Mouse (Mus musculus) neural tube, embryonic 14.5 days (tissue): ENCODE results near the gene F13a1. TPM values are rescaled to one million over a fixed set of nuclear protein-coding genes. Genes with fewer than 3 reads are reported as not detected.

Source experiments
- ATAC-seq: fragments of 200-750 bp; cut with Nextera tagmentation; 2 replicates; pipeline ENCODE4 v1.8.0; 2017; ENCODE audit warnings: low read depth, mild to moderate bottlenecking, moderate TSS enrichment, moderate library complexity
- H3K27ac ChIP-seq: fragments of 300-500 bp; sonication (generic); 2 replicates; pipeline ENCODE4 v1.5.1; 2014; ENCODE audit warnings: low read depth, mild to moderate bottlenecking, control low read depth, low read length, moderate library complexity, mixed read lengths
- H3K27me3 ChIP-seq: fragments of 300-500 bp; sonication (generic); 2 replicates; pipeline ENCODE4 v1.6.1; 2014; ENCODE audit warnings: low read length; ENCODE audit not compliant: control insufficient read depth, insufficient read depth
- H3K36me3 ChIP-seq: fragments of 300-500 bp; sonication (generic); 2 replicates; pipeline ENCODE4 v1.6.1; 2014; ENCODE audit warnings: low read length, mixed read lengths; ENCODE audit not compliant: control insufficient read depth, insufficient read depth
- H3K4me1 ChIP-seq: fragments of 300-500 bp; sonication (generic); 2 replicates; pipeline ENCODE4 v1.6.1; 2014; ENCODE audit warnings: low read length; ENCODE audit not compliant: control insufficient read depth, insufficient read depth
- H3K4me2 ChIP-seq: fragments of 300-500 bp; sonication (generic); 2 replicates; pipeline ENCODE4 v1.6.1; 2014; ENCODE audit warnings: mild to moderate bottlenecking, low read depth, low read length, control low read depth
- H3K4me3 ChIP-seq: fragments of 300-500 bp; sonication (generic); 2 replicates; pipeline ENCODE4 v1.5.1; 2014; ENCODE audit warnings: low read depth, low read length, control low read depth, mixed read lengths
- H3K9ac ChIP-seq: fragments of 300-500 bp; sonication (generic); replicated peaks from 2 replicates; pipeline ENCODE4 v1.6.1; 2014; ENCODE audit warnings: low read depth, mild to moderate bottlenecking, control low read depth, low read length, mixed read lengths
- H3K9me3 ChIP-seq: fragments of 300-500 bp; sonication (generic); 2 replicates; pipeline ENCODE4 v1.6.1; 2016; ENCODE audit warnings: low read length; ENCODE audit not compliant: control insufficient read depth
- WGBS: fragments of 180-500 bp; shearing (Covaris S2); extraction: QIAGEN DNeasy Blood & Tissue Kit; methylation state at CpG from one replicate; pipeline ENCODE4 v1.1.7; 2014; 5-methylcytosine and 5-hydroxymethylcytosine counted together
- polyA plus RNA-seq: library from polyadenylated mRNA; unstranded; fragments of >200 nt; fragmentation: Nextera tagmentation; extraction: Ambion mirVana; gene quantifications from 2 replicates; pipeline ENCODE4 v1.2.1, GENCODE M21; 2014

F13a1 gene
- polyA plus RNA-seq = 0.64 and 11.9 TPM in 2 replicates

- Histone ChIP-seq H3K4me1 (no peaks in the 10 kb centered on the region), H3K4me2 (no peak within 1 kb of the TSS), H3K27me3 (no peaks in the 10 kb centered on the region), H3K4me3 (no peak within 1 kb of the TSS), H3K9ac (no peak within 1 kb of the TSS), H3K9me3 (no peaks in the 10 kb centered on the region), H3K27ac (no peak within 1 kb of the TSS), H3K36me3 (no peaks in the 10 kb centered on the region)
- no peak for ATAC-seq
- WGBS = 79% methylated on average over 3 of the region's 3 CpGs
These were observed at the start of gene F13a1 for GRCm38 (mm10) chr13:37050126-37050525. TSS of gene F13a1 (minus strand) at chr13:37050244.

- Histone ChIP-seq H3K27me3 (no peaks in the 10 kb centered on the region), H3K4me2 (no peak overlapping the region), H3K9ac (no peak overlapping the region), H3K36me3 (no peaks in the 10 kb centered on the region), H3K9me3 (no peaks in the 10 kb centered on the region), H3K27ac (no peak overlapping the region), H3K4me3 (no peak overlapping the region), H3K4me1 (no peaks in the 10 kb centered on the region)
- ATAC-seq = no peak
- WGBS = 100% methylated on average over 1 of the region's 1 CpGs
These were observed 41.6 kb upstream of the F13a1 start for GRCm38 (mm10) chr13:37091620-37092019.

- Histone ChIP-seq H3K36me3 (no peaks in the 10 kb centered on the region), H3K4me3 (no peak overlapping the region), H3K27ac (no peak overlapping the region), H3K27me3 (no peaks in the 10 kb centered on the region), H3K9me3 (no peaks in the 10 kb centered on the region), H3K4me1 (no peaks in the 10 kb centered on the region), H3K4me2 (no peak overlapping the region), H3K9ac (no peak overlapping the region)
- 72% methylated on average over 6 of the region's 6 CpGs for WGBS
- ATAC-seq = no peak
These were observed 39.1 kb upstream of the F13a1 start for GRCm38 (mm10) chr13:37089104-37089503.

- no peak overlapping the region for H3K27ac ChIP-seq
- no peaks in the 10 kb centered on the region for H3K4me1 ChIP-seq
- ATAC-seq = peak; percentile 70; the same call in 1 of the 2 replicates
- WGBS = 48% methylated on average over 13 of the region's 13 CpGs
- H3K4me3 ChIP-seq = no peak overlapping the region
- H3K9ac ChIP-seq = no peak overlapping the region
- no peaks in the 10 kb centered on the region for H3K27me3 ChIP-seq
- 0 out of 2 replicates have a peak overlapping the region, but pooled peaks have one; percentile 12 for H3K4me2 ChIP-seq
- H3K36me3 ChIP-seq = no peaks in the 10 kb centered on the region
- no peaks in the 10 kb centered on the region for H3K9me3 ChIP-seq
These were observed 31.6 kb upstream of the F13a1 start for GRCm38 (mm10) chr13:37081506-37082241.

- Histone ChIP-seq H3K9ac (no peak overlapping the region), H3K4me1 (no peaks in the 10 kb centered on the region), H3K4me3 (no peak overlapping the region), H3K9me3 (no peaks in the 10 kb centered on the region), H3K27me3 (no peaks in the 10 kb centered on the region), H3K27ac (no peak overlapping the region), H3K4me2 (no peak overlapping the region), H3K36me3 (no peaks in the 10 kb centered on the region)
- WGBS = 88% methylated on average over 3 of the region's 3 CpGs
- ATAC-seq = no peak
These were observed 21.3 kb upstream of the F13a1 start for GRCm38 (mm10) chr13:37071390-37071789.

- no peak overlapping the region for H3K9ac ChIP-seq
- ATAC-seq = no peak
- H3K9me3 ChIP-seq = no peaks in the 10 kb centered on the region
- no peak overlapping the region for H3K4me2 ChIP-seq
- 78% methylated on average over 4 of the region's 4 CpGs for WGBS
- H3K4me1 ChIP-seq = no peaks in the 10 kb centered on the region
- H3K36me3 ChIP-seq = no peaks in the 10 kb centered on the region
- H3K27me3 ChIP-seq = no peaks in the 10 kb centered on the region
- no peak overlapping the region for H3K27ac ChIP-seq
- H3K4me3 ChIP-seq = no peak overlapping the region
These were observed 20.8 kb upstream of the F13a1 start for GRCm38 (mm10) chr13:37070824-37071223.

GRCm38 (mm10) chr13:37060810-37061209, 10.8 kb upstream of the F13a1 start:
- Histone ChIP-seq H3K27ac (no peak overlapping the region), H3K4me2 (no peak overlapping the region), H3K4me1 (no peaks in the 10 kb centered on the region), H3K9me3 (no peaks in the 10 kb centered on the region), H3K36me3 (no peaks in the 10 kb centered on the region), H3K4me3 (no peak overlapping the region), H3K27me3 (no peaks in the 10 kb centered on the region), H3K9ac (no peak overlapping the region)
- no peak for ATAC-seq
- 62% methylated on average over 5 of the region's 5 CpGs for WGBS

- no peak overlapping the region for H3K4me2 ChIP-seq
- no peak overlapping the region for H3K27ac ChIP-seq
- no peaks in the 10 kb centered on the region for H3K27me3 ChIP-seq
- no peaks in the 10 kb centered on the region for H3K9me3 ChIP-seq
- 92% methylated on average over 7 of the region's 7 CpGs for WGBS
- no peak overlapping the region for H3K9ac ChIP-seq
- no peak overlapping the region for H3K4me3 ChIP-seq
- H3K36me3 ChIP-seq = no peaks in the 10 kb centered on the region
- H3K4me1 ChIP-seq = no peaks in the 10 kb centered on the region
- no peak for ATAC-seq
These were observed 6.6 kb upstream of the F13a1 start for GRCm38 (mm10) chr13:37056662-37057061.

GRCm38 (mm10) chr13:37049631-37050030, 413 bp downstream of the F13a1 start:
- H3K27me3 ChIP-seq = no peaks in the 10 kb centered on the region
- no peak for ATAC-seq
- no peak overlapping the region for H3K9ac ChIP-seq
- WGBS = 81% methylated on average over 2 of the region's 2 CpGs
- H3K4me2 ChIP-seq = no peak overlapping the region
- no peak overlapping the region for H3K4me3 ChIP-seq
- H3K9me3 ChIP-seq = no peaks in the 10 kb centered on the region
- no peaks in the 10 kb centered on the region for H3K36me3 ChIP-seq
- H3K4me1 ChIP-seq = no peaks in the 10 kb centered on the region
- no peak overlapping the region for H3K27ac ChIP-seq
